Mouse (Mus musculus) brain, embryonic 14.5 days (tissue): Measurements from ENCODE around the gene Nptx2.

Experiments
- CTCF ChIP-seq: fragments of 200-500 bp; IDR thresholded peaks from 2 replicates; pipeline ENCODE4 v1.5.1; 2012; ENCODE audit warnings: inconsistent platforms, mild to moderate bottlenecking, moderate library complexity, borderline replicate concordance; ENCODE audit not compliant: insufficient read depth, insufficient read length; ENCODE audit errors: extremely low read depth
- POLR2A ChIP-seq: fragments of 200-500 bp; IDR thresholded peaks from 2 replicates; pipeline ENCODE4 v1.6.1; 2012; ENCODE audit warnings: mild to moderate bottlenecking, inconsistent platforms, borderline replicate concordance; ENCODE audit not compliant: poor library complexity, insufficient read depth, insufficient read length, severe bottlenecking; ENCODE audit errors: extremely low read depth

DNA sequence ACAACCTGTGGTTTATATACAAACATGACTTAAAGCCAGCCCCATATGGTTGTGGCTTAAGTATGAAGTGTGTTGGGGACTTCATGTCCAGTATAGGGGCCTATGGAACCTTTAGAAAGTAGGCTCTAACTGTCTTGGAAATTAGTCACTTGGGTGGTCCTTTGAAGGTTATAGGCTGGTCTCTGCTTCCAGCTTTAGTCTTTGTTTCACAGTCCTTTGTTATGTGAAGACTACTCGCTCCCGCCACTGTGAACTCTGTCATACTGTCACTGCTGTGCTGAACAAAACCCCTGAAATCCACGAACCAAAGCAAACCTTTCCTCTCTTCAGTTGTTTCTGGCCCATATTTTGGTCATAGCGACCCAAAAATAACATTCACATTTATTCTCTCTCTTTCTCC is 39.5 kb upstream of the Nptx2 start:
- TF ChIP-seq CTCF (no peak), POLR2A (no peak)
